Mouse (Mus musculus) heart, adult 2 months (tissue): ENCODE data around the gene Ndufa6.

Experiments used
- CTCF ChIP-seq: fragments of 200-600 bp; IDR thresholded peaks from 2 replicates; pipeline ENCODE4 v1.8.1; 2022; ENCODE audit warnings: antibody characterized with exemption, mild to moderate bottlenecking, moderate library complexity
- POLR2A ChIP-seq: fragments of 200-500 bp; IDR thresholded peaks from 2 replicates; pipeline ENCODE4 v1.6.1; 2011; ENCODE audit warnings: mild to moderate bottlenecking, low read depth, low read length, control low read depth; ENCODE audit not compliant: insufficient read depth

DNA sequence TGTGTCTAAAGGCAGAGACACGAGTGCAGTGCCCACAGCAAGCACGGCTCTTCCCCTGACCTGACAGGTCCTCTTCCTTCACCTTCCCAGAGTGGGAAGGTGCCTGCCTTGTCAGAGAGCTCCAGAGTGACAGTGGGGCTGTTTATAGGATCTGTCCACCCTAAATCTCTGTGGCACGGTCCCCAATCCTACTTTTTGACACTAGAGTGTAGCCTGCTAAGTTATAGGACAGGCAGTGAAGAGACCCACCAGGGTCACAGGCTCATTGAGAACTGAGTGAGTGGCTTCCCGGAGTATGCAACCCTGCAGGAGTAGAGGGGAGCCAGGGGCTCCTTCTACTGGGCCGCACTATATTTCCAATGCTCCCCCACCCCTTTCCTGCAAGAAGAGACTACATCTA, 23.6 kb upstream of the Ndufa6 start:
- TF ChIP-seq POLR2A = no peak
- TF ChIP-seq CTCF = no peak
